Mouse (Mus musculus): ENCODE data around the gene Vwa5b2. TPM values are rescaled to one million over a fixed set of nuclear protein-coding genes. Genes with fewer than 3 reads are reported as not detected.

Gene Vwa5b2
- total RNA-seq (2014; rRNA removed) (20.3 and 20.9 TPM in 2 replicates), polyA plus RNA-seq (2015; fragmentation: Nextera tagmentation; extraction: Ambion mirVana) (5.9 and 8.7 TPM in 2 replicates)

- ATAC-seq (peak; percentile 81), DNase-seq (peak; percentile 57)
- no peak for TF ChIP-seq CTCF (IDR thresholded peaks at IDR 0.05; ENCODE audit: low read depth)
- no peaks in the 10 kb centered on the region for H3K9me3 ChIP-seq (ENCODE audit: low read length)
- peak within 1 kb of the TSS; percentile 94 for H3K4me2 ChIP-seq (ENCODE audit: low read depth)
- H3K4me3 ChIP-seq (ENCODE audit: low read depth, low read length) = peak within 1 kb of the TSS; percentile 60
- H3K27me3 ChIP-seq (ENCODE audit: insufficient read depth, low read length) = peaks cover 27% of the 10 kb centered on the region
- WGBS = 3% methylated on average over 24 of the region's 24 CpGs
- 0 out of 2 replicates have a peak within 1 kb of the TSS, but pooled peaks have one; percentile 29 for H3K27ac ChIP-seq (ENCODE audit: low read depth, low read length)
- H3K4me1 ChIP-seq (ENCODE audit: insufficient read depth) = 0 out of 2 replicates have a peak, but pooled peaks cover 6% of the 10 kb centered on the region
- H3K9ac ChIP-seq = peak within 1 kb of the TSS; percentile 66
- H3K36me3 ChIP-seq (ENCODE audit: insufficient read depth) = no peaks in the 10 kb centered on the region
These were observed at the start of gene Vwa5b2 for GRCm38 (mm10) chr16:20589366-20589938. Gene Vwa5b2 (plus strand): TSS chr16:20589471.

DNA sequence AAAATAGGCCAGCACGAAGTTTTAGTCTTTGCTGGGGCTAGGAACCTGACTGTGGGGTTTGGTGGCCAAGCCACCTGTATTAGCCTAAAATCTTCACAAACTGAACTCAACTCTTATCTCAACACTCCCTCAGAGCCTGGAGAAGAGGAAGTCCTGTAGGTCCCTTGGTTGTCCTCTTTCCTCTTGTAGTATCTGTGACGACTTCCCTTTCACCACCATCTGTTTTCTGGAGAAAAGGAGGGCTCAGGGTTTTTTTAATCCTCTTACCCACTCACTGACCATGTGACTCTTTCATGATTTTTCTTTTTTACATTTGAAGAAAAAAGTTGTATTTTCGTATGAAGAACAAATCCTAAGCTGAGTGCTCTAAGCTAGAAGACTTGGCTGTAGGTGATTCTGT is 49.6 kb upstream of the Vwa5b2 start:
- Histone ChIP-seq H3K36me3 (ENCODE audit: insufficient read depth) (peaks cover 61% of the 10 kb centered on the region), H3K4me1 (ENCODE audit: insufficient read depth) (peaks cover 19% of the 10 kb centered on the region), H3K9ac (no peak overlapping the region), H3K27ac (ENCODE audit: low read depth, low read length) (no peak overlapping the region), H3K4me2 (ENCODE audit: low read depth) (no peak overlapping the region), H3K9me3 (ENCODE audit: low read length) (no peaks in the 10 kb centered on the region), H3K27me3 (ENCODE audit: insufficient read depth, low read length) (no peaks in the 10 kb centered on the region), H3K4me3 (ENCODE audit: low read depth, low read length) (no peak overlapping the region)
- WGBS = 72% methylated on average over 3 of the region's 3 CpGs
- no peak for ATAC-seq
- DNase-seq = no peak
- no peak for TF ChIP-seq CTCF (IDR thresholded peaks at IDR 0.05; ENCODE audit: low read depth)

- H3K27me3 ChIP-seq (ENCODE audit: insufficient read depth, low read length) = no peaks in the 10 kb centered on the region
- 88% methylated on average over 4 of the region's 4 CpGs for WGBS
- no peak for TF ChIP-seq CTCF (IDR thresholded peaks at IDR 0.05; ENCODE audit: low read depth)
- no peaks in the 10 kb centered on the region for H3K9me3 ChIP-seq (ENCODE audit: low read length)
- peaks cover 67% of the 10 kb centered on the region for H3K36me3 ChIP-seq (ENCODE audit: insufficient read depth)
- no peak overlapping the region for H3K4me2 ChIP-seq (ENCODE audit: low read depth)
- no peak for DNase-seq
- no peak overlapping the region for H3K9ac ChIP-seq
- no peak overlapping the region for H3K4me3 ChIP-seq (ENCODE audit: low read depth, low read length)
- no peak for ATAC-seq
- H3K27ac ChIP-seq (ENCODE audit: low read depth, low read length) = no peak overlapping the region
- peaks cover 19% of the 10 kb centered on the region for H3K4me1 ChIP-seq (ENCODE audit: insufficient read depth)
These were observed 48.8 kb upstream of the Vwa5b2 start for GRCm38 (mm10) chr16:20540438-20540837.

GRCm38 (mm10) chr16:20545696-20546095 is 43.6 kb upstream of the Vwa5b2 start:
- ATAC-seq (no peak), DNase-seq (no peak)
- Histone ChIP-seq H3K9me3 (ENCODE audit: low read length) (no peaks in the 10 kb centered on the region), H3K4me1 (ENCODE audit: insufficient read depth) (peaks cover 3% of the 10 kb centered on the region; the same call in 1 of the 2 replicates), H3K36me3 (ENCODE audit: insufficient read depth) (peaks cover 53% of the 10 kb centered on the region), H3K9ac (no peak overlapping the region), H3K4me2 (ENCODE audit: low read depth) (no peak overlapping the region), H3K27ac (ENCODE audit: low read depth, low read length) (no peak overlapping the region), H3K4me3 (ENCODE audit: low read depth, low read length) (no peak overlapping the region), H3K27me3 (ENCODE audit: insufficient read depth, low read length) (no peaks in the 10 kb centered on the region)
- no peak for TF ChIP-seq CTCF (IDR thresholded peaks at IDR 0.05; ENCODE audit: low read depth)
- WGBS = 88% methylated on average over 10 of the region's 10 CpGs

DNA sequence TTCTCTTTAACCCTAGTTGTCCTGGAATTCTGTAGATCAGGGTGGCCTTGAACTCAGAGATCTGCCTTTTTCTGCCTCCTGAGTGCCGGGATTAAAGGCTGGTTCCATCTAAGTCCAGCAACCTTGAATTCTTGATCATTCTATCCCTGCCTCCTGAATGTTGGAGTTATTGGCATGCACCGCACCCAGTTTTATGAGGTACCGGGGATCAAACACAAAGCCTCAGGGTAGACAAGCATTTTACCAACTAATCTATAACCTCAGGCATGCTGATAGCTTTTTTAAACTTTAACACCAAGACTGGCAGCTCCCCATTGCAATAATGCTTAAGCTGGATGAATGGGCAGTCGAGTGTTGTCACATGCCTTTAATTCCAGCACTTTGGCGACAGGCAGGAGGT is 41.8 kb upstream of the Vwa5b2 start:
- DNase-seq (no peak), ATAC-seq (no peak)
- H3K4me1 ChIP-seq (ENCODE audit: insufficient read depth) = peaks cover 3% of the 10 kb centered on the region; the same call in 1 of the 2 replicates
- H3K36me3 ChIP-seq (ENCODE audit: insufficient read depth) = peaks cover 52% of the 10 kb centered on the region
- H3K27me3 ChIP-seq (ENCODE audit: insufficient read depth, low read length) = no peaks in the 10 kb centered on the region
- no peaks in the 10 kb centered on the region for H3K9me3 ChIP-seq (ENCODE audit: low read length)
- no peak overlapping the region for H3K4me3 ChIP-seq (ENCODE audit: low read depth, low read length)
- no peak for TF ChIP-seq CTCF (IDR thresholded peaks at IDR 0.05; ENCODE audit: low read depth)
- no peak overlapping the region for H3K9ac ChIP-seq
- H3K27ac ChIP-seq (ENCODE audit: low read depth, low read length) = no peak overlapping the region
- peak overlapping the region; percentile 91; the same call in 1 of the 2 replicates for H3K4me2 ChIP-seq (ENCODE audit: low read depth)
- 53% methylated on average over 5 of the region's 5 CpGs for WGBS

- WGBS = under 1% methylated on average over 54 of the region's 56 CpGs
- peaks cover 54% of the 10 kb centered on the region for H3K36me3 ChIP-seq (ENCODE audit: insufficient read depth)
- peak within 1 kb of the TSS; percentile 92 for H3K4me3 ChIP-seq (ENCODE audit: low read depth, low read length)
- peak within 1 kb of the TSS; percentile 91 for H3K4me2 ChIP-seq (ENCODE audit: low read depth)
- ATAC-seq (peak; percentile 100), DNase-seq (peak; percentile 100)
- TF ChIP-seq CTCF (IDR thresholded peaks at IDR 0.05; ENCODE audit: low read depth) = peak; percentile 15; the same call in 1 of the 2 replicates
- H3K9me3 ChIP-seq (ENCODE audit: low read length) = no peaks in the 10 kb centered on the region
- H3K9ac ChIP-seq = peak within 1 kb of the TSS; percentile 73
- peaks cover 3% of the 10 kb centered on the region; the same call in 1 of the 2 replicates for H3K4me1 ChIP-seq (ENCODE audit: insufficient read depth)
- peak within 1 kb of the TSS; percentile 66 for H3K27ac ChIP-seq (ENCODE audit: low read depth, low read length)
- no peaks in the 10 kb centered on the region for H3K27me3 ChIP-seq (ENCODE audit: insufficient read depth, low read length)
These were observed 40.9 kb upstream of the Vwa5b2 start, which contains the start of gene Abcf3 for GRCm38 (mm10) chr16:20548096-20548948. Gene Abcf3 (plus strand): TSS chr16:20548577.

All from forebrain, postnatal 0 days (tissue).